Mouse (Mus musculus) cerebellum, adult 2 months (tissue): Measurements from ENCODE around the gene Nrcam. TPM values are rescaled to one million over a fixed set of nuclear protein-coding genes. Genes with fewer than 3 reads are reported as not detected.
A peak's percentile ranks its signal among the peaks of the same experiment; 100 is the strongest.
"Not testable (repeated sequence)": the region's sequence is repeated elsewhere in the genome, so short reads cannot be mapped to it uniquely, and the experiment has no call there.

Experiments used
- DNase-seq, 2 experiments: peaks; one replicate each; pipeline ENCODE4 v3.0.0; 2021
- H3K27ac ChIP-seq: fragments of 200-500 bp; 2 replicates; pipeline ENCODE4 v1.5.1; 2012; ENCODE audit warnings: low read length, control low read depth, inconsistent platforms; ENCODE audit not compliant: insufficient read depth
- H3K27me3 ChIP-seq: fragments of 200-500 bp; 2 replicates; pipeline ENCODE4 v1.6.1; 2012; ENCODE audit warnings: inconsistent platforms, mild to moderate bottlenecking, low read length, moderate library complexity; ENCODE audit not compliant: control insufficient read depth, insufficient read depth
- H3K4me1 ChIP-seq: fragments of 200-500 bp; 2 replicates; pipeline ENCODE4 v1.6.1; 2011; ENCODE audit warnings: low read length; ENCODE audit not compliant: control insufficient read depth, insufficient read depth
- H3K4me3 ChIP-seq: fragments of 200-500 bp; replicated peaks from 2 replicates; pipeline ENCODE3; 2011; ENCODE audit warnings: mild to moderate bottlenecking, low read depth, low read length, control low read depth; ENCODE audit not compliant: insufficient read depth
- CTCF ChIP-seq: fragments of 200-500 bp; IDR thresholded peaks from 2 replicates; pipeline ENCODE4 v1.5.1; 2011; ENCODE audit warnings: low read depth, mild to moderate bottlenecking, control low read depth, low read length, moderate library complexity, borderline replicate concordance; ENCODE audit not compliant: insufficient read depth
- POLR2A ChIP-seq: fragments of 200-500 bp; IDR thresholded peaks from 2 replicates; pipeline ENCODE4 v1.6.1; 2011; ENCODE audit warnings: low read length, control low read depth, borderline replicate concordance; ENCODE audit not compliant: insufficient read depth
- WGBS: fragments of 180-500 bp; shearing (Covaris S2); methylation state at CpG from one replicate; pipeline ENCODE4 v1.1.7; 2018; 5-methylcytosine and 5-hydroxymethylcytosine counted together
- polyA plus RNA-seq: library from polyadenylated mRNA; depleted of rRNA; stranded (reverse); fragments of >200 nt; gene quantifications from 2 replicates; pipeline ENCODE4 v1.2.3, GENCODE M21; 2012; rRNA removed

Gene Nrcam
- polyA plus RNA-seq = 88.0 and 95.2 TPM in 2 replicates

- Histone ChIP-seq H3K4me1 (peaks cover 8% of the 10 kb centered on the region), H3K4me3 (peak within 1 kb of the TSS; percentile 67), H3K27me3 (no peaks in the 10 kb centered on the region), H3K27ac (peak within 1 kb of the TSS; percentile 37)
- TF ChIP-seq CTCF (no peak), POLR2A (peak; percentile 68; the same call in 1 of the 2 replicates)
- WGBS = 4% methylated on average over 73 of the region's 74 CpGs
- peak; percentile 81 to 86 for DNase-seq
These were observed at the start of gene Nrcam for GRCm38 (mm10) chr12:44328381-44329315. Gene Nrcam (plus strand): TSS chr12:44328885.

GRCm38 (mm10) chr12:44280147-44280546, 48.5 kb upstream of the Nrcam start:
- not testable (repeated sequence) for H3K4me1 ChIP-seq, H3K4me3 ChIP-seq, H3K27ac ChIP-seq, DNase-seq, H3K27me3 ChIP-seq
- 85% methylated on average over 2 of the region's 2 CpGs for WGBS

GRCm38 (mm10) chr12:44281534-44281933, 47.2 kb upstream of the Nrcam start:
- DNase-seq = no peak
- WGBS = 86% methylated on average over 3 of the region's 3 CpGs

GRCm38 (mm10) chr12:44283378-44283777, 45.3 kb upstream of the Nrcam start:
- H3K27me3 ChIP-seq = no peaks in the 10 kb centered on the region
- WGBS = 84% methylated on average over 9 of the region's 9 CpGs
- DNase-seq = no peak
- no peak overlapping the region for H3K4me3 ChIP-seq
- no peak overlapping the region; the same call in 1 of the 2 replicates for H3K27ac ChIP-seq
- TF ChIP-seq POLR2A (no peak), CTCF (no peak)
- H3K4me1 ChIP-seq = no peaks in the 10 kb centered on the region

More at GRCm38 (mm10) chr12:44281534-44281933, 47.2 kb upstream of the Nrcam start:
- Histone ChIP-seq H3K27me3 (no peaks in the 10 kb centered on the region), H3K4me3 (no peak overlapping the region), H3K27ac (no peak overlapping the region), H3K4me1 (no peaks in the 10 kb centered on the region)
- TF ChIP-seq CTCF = no peak
- TF ChIP-seq POLR2A = no peak

GRCm38 (mm10) chr12:44286992-44287391, 41.7 kb upstream of the Nrcam start:
- TF ChIP-seq CTCF (no peak), POLR2A (no peak)
- H3K4me1 ChIP-seq = no peaks in the 10 kb centered on the region
- H3K27me3 ChIP-seq = no peaks in the 10 kb centered on the region
- DNase-seq = no peak
- 89% methylated on average over 8 of the region's 8 CpGs for WGBS
- no peak overlapping the region for H3K27ac ChIP-seq
- no peak overlapping the region for H3K4me3 ChIP-seq

GRCm38 (mm10) chr12:44292281-44292680, 36.4 kb upstream of the Nrcam start:
- no peak overlapping the region for H3K27ac ChIP-seq
- no peak overlapping the region for H3K4me3 ChIP-seq
- no peaks in the 10 kb centered on the region for H3K4me1 ChIP-seq
- DNase-seq = peak; percentile 61 to 66
- TF ChIP-seq CTCF (peak; percentile 37; the same call in 1 of the 2 replicates), POLR2A (no peak)
- H3K27me3 ChIP-seq = no peaks in the 10 kb centered on the region

GRCm38 (mm10) chr12:44300793-44301192, 27.9 kb upstream of the Nrcam start:
- H3K4me1 ChIP-seq = peaks cover 4% of the 10 kb centered on the region; the same call in 1 of the 2 replicates
- DNase-seq = no peak
- TF ChIP-seq POLR2A = no peak
- TF ChIP-seq CTCF = no peak
- H3K27me3 ChIP-seq = no peaks in the 10 kb centered on the region
- H3K4me3 ChIP-seq = no peak overlapping the region
- no peak overlapping the region for H3K27ac ChIP-seq

GRCm38 (mm10) chr12:44304012-44304411, 24.7 kb upstream of the Nrcam start:
- no peak for DNase-seq
- TF ChIP-seq POLR2A (no peak), CTCF (no peak)
- 94% methylated on average over 1 of the region's 1 CpGs for WGBS
- H3K27me3 ChIP-seq = no peaks in the 10 kb centered on the region
- H3K27ac ChIP-seq = no peak overlapping the region
- no peak overlapping the region for H3K4me3 ChIP-seq
- peaks cover 4% of the 10 kb centered on the region; the same call in 1 of the 2 replicates for H3K4me1 ChIP-seq
